Mouse (Mus musculus) adrenal gland, postnatal 36 days (tissue): ENCODE results near the gene Gm26920. TPM values are rescaled to one million over a fixed set of nuclear protein-coding genes. Genes with fewer than 3 reads are reported as not detected.

Experiments used
- DNase-seq, 2 experiments: peaks; one replicate each; pipeline ENCODE4 v3.0.0; 2021; ENCODE audit warnings: mixed read lengths in 1 of 2
- total RNA-seq, 2 experiments: library from RNA; stranded (reverse); gene quantifications; 2 replicates each; pipeline ENCODE4 v1.2.3; 2021

Gene Gm26920
- total RNA-seq, 2 experiments from 2014 or later: not detected

GRCm38 (mm10) chr7:30060341-30060740, 29.9 kb downstream of the Gm26920 start:
- DNase-seq: no peak

DNA sequence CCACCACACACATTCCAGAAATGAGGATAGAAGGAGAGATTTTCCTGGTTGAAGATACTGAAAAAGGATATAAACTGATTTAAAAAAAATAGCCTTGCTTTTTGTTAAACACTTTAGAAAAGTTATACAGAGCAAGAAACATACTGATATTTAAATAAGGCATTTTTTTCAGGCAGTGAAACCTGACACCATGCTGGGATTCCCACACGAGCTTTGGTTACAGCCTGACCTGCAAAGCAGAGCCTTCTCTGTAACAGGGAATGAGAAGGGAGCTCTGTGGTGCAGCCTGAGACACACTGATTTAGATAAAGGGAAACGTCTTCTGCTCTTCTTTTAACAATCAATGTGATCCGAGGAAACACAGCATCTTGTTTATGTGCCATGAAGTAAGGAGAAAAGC, 36.6 kb downstream of the Gm26920 start:
- no peak for DNase-seq

GRCm38 (mm10) chr7:30050882-30051548, 39.2 kb downstream of the Gm26920 start, which contains the start of gene Zfp14:
Gene Zfp14 (minus strand): TSS chr7:30051380.
- DNase-seq: peak; percentile 93 to 95

GRCm38 (mm10) chr7:30048126-30048525, 42.1 kb downstream of the Gm26920 start:
- no peak for DNase-seq

GRCm38 (mm10) chr7:30044354-30044753, 45.9 kb downstream of the Gm26920 start:
- DNase-seq: no peak

GRCm38 (mm10) chr7:30034331-30034730, 55.9 kb downstream of the Gm26920 start:
- no peak for DNase-seq

DNA sequence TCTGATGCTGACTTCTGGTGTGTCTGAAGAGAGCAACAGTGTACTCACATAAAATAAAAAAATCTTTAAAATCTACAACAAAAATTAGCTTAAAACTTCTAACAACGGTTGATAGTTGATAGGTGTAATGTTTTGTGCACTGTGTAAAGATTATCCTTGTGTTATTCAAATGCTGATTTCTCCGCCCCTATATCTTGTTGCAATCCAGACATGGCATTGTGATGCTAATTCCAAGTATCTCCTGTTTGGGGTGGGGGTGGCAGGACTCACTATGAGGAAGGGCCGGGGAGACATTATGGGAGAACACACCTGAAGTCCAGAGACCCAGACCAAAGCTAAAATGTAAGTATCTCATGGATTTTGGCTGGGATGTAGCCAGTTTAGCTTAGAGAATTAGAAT, 58.8 kb downstream of the Gm26920 start:
- no peak for DNase-seq

- peak in 1 of 2 experiments; percentile 31 for DNase-seq
These were observed 59.5 kb downstream of the Gm26920 start for GRCm38 (mm10) chr7:30030677-30031076.

DNA sequence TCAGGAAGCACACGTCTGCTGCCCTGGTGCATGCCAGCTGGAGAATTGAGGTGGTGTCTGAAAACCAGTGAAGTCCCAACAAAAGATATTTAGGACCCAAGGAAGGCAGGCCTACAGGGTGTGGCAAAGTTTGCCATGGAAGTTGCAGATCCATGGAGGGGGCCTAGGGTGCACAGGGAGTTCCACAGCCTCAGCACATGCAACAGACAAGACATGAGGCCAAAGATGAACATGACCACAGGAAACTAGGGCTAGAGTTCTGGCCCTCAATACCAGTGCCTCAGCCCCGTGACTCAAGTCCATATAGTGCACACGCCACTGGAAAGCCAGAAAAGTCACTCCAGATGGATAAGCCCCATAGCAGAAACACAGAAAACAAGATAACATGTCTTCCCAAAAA, 61.6 kb downstream of the Gm26920 start:
- DNase-seq: no peak

GRCm38 (mm10) chr7:30027331-30027730, 62.9 kb downstream of the Gm26920 start:
- DNase-seq: no peak

DNA sequence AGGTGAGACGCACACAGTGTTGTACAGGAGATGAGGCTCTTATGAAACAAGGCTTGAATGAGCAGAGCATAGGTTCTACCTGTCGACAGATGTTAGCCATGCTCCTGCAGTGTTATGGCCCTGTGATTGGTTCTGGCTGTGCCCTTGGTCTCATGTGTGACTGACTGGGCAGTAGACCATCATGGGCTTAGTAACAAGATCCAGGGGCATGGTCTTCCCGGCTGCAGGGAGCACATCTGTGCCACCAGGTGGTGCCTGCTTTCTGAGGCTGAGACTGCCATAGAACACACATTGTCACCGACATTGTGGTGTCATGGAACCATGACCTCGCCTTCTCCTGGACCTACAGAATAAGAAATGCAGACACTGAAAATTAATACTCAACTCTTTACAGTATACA, 64.9 kb downstream of the Gm26920 start:
- no peak for DNase-seq

GRCm38 (mm10) chr7:30023800-30024199, 66.4 kb downstream of the Gm26920 start:
- no peak for DNase-seq

GRCm38 (mm10) chr7:30023324-30023723, 66.9 kb downstream of the Gm26920 start:
- DNase-seq: no peak

GRCm38 (mm10) chr7:30019543-30019942, 70.7 kb downstream of the Gm26920 start:
- no peak for DNase-seq

DNA sequence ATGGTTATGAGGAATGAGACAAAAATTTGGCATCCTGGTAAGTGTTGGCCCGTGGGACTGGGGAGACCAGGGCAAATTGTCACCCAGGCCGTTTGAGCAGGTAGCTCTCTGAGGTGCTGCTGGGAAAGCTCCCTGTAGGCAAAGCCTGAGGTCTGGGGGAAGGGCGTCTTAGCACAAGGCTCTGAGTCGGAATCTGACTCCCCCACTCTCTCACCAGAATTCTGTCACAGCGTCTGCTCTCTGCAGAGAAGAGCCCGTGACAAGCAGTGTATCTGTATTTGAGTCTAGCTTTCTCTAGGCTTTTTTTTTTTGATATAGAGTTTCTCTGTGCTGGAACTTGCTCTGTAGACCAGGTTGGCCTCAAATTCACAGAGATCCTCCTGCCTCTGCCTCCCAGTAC, 73.0 kb downstream of the Gm26920 start:
- DNase-seq: no peak

DNA sequence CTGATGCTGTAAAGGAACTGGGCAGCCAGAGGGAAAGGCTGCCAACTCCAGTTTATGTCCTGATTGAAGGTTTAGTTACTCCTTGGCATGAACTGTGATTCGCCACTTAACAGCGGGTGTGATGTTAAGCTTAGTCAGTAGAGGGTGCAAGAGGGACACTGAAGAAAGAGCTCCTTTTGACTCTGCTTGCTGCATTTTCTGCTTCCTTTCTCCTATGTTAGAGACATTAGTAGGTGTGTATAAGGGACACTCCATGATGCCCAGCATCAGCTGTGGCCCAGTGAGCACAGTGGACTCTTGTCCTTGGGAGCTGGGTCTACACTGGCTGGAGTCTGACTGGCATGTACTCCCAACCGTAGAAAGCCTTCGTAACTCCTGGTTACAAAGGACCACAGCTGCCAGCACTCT, 77.2 kb downstream of the Gm26920 start:
- peak; percentile 20 to 47 for DNase-seq

DNA sequence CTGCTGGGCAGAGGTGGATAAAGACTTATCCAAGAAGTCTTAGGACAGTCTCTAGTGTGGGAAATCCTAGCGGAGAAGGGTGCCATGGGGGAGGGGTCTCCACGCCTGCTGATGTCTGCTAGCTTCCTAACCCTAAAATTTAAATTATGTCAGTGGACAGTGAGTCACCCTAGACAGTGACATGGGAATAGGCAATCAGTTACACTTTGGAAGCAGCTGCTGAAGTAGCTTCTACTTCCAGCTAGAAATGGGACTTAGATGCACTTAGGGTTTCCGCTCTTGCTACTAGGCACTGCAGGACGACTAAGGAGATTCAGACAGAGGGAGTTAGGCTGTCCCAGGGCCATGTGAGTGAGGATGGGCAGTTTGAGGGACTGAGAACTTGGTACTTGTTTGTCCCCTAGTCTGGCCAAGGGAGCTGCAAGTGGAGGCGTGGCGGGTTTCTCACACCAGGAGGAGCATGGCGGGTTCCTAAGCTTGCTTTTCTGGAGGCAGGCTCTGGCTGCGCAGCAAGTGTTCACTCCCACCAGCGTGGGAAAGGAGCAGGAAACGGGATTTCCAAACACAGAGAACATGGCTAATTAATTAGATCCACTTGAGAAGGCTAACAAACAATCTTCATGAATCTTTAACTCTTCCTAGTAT, 79.5 kb downstream of the Gm26920 start:
- DNase-seq: no peak

DNA sequence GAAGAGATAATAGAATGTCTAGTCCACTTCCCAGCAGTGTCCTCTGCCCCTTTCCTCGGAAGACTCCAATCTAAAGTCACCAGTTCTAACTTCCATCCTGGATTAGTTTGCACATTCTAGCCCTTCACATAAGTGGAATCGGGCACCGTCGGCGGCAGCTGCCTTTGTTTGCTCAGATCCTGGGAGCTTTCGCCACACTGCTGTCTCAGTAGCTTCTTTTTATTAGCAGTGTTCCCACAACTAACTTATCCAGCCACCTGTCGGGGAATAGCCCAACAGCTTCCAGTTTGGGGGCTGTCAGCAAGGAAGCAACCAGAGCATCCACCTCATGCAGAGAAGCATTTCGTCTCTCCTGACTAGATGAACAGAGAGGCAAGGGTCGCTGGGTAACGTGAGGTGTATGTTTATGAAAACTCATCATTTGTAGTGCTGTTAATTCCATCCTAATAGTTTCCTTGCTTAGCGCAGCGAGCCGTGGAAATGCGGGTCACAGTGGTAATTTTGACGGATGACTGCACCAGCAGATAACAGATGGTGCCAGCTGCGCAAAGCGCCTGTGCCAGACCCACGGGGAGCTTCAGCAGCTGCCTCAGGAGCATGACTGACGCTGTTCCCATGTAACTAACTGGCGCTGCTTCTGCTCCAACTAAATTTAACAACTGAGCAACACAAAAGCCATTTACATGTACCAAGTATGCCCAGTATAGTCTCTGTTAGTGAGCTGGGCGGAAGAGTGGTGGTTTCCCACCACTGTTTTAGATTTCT, 80.7 kb downstream of the Gm26920 start:
- no peak for DNase-seq

DNA sequence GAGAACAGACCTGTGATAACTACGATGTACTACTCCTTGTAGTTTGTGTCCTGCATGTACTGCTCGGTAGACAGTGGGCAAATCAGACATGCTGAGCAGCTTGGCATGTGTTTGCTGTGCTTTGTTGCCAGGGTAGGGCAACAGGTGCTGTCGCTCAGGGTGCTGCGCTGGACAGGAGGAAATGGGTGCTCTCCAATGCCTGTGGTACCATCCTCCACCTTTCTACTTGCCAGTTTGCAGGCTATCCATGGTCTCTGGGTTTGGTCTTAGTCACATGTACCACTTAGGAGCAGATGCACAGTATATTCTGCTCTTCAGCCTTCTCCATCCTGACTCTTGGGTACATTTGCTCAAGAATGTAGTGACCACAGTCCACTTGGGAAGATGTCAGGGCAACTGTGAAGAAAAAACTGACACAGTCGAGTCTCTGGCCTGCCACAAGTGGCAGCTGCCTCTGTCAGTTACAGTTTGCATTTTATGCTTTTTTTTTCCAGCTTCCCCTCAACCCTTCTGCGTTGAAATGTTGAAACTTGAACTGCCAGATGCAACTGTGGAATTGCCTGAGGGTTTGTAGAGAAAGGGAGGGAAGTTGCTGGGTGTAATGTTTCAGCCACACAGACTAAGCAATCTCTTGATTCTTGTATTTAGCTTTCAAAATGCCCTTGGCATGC, 82.1 kb downstream of the Gm26920 start:
- no peak for DNase-seq

DNA sequence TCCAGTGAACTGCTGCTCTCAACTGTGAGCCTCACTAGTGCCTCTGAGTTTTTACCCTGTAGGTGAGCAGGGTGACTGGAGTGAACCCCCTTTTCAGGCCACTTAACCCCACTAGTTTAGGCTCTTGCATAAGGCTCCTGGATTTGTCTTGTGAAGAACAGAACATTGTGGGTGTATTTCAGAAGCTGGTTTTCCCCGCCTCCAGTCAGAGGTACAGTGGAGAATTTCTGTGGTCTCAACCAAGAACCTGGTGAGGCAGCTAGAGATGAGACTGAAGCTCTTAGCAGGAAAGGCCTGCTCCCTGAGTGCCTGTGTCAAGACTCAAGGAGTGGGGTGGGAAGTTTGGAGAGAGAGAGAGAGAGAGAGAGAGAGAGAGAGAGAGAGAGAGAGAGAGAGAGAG, 82.6 kb downstream of the Gm26920 start:
- DNase-seq: no peak
